Mouse (Mus musculus) small intestine, adult 10 weeks (tissue): ENCODE measurements around the gene Cd52. TPM values are rescaled to one million over a fixed set of nuclear protein-coding genes. Genes with fewer than 3 reads are reported as not detected.

ENCODE experiments used
- polyA plus RNA-seq: library from polyadenylated mRNA; stranded (reverse); fragments of 350-450 nt; fragmentation: Illumina TruSeq; extraction: RNeasy Lipid Tissue Mini Kit (QIAGEN cat#74804); gene quantifications from one replicate; pipeline ENCODE4 v1.2.3, GENCODE M21; 2014; ENCODE audit warnings: low replicate concordance

The Cd52 gene
- 51.9 TPM for polyA plus RNA-seq

GRCm38 (mm10) chr4:134094923-134095547 lies at the start of gene Cd52:
TSS of gene Cd52 (minus strand) at chr4:134095082.

GRCm38 (mm10) chr4:134128221-134128982 lies 33.5 kb upstream of the Cd52 start, which contains the start of gene Sh3bgrl3:
TSS of gene Sh3bgrl3 (minus strand) at chr4:134128789.

GRCm38 (mm10) chr4:134101979-134102741 lies 7.3 kb upstream of the Cd52 start, which contains the start of gene Ubxn11:
TSS of gene Ubxn11 (plus strand) at chr4:134102570.

GRCm38 (mm10) chr4:134060135-134060865 lies 34.6 kb downstream of the Cd52 start, which contains the start of gene Crybg2:
TSS of gene Crybg2 (plus strand) at chr4:134060815.

GRCm38 (mm10) chr4:134053538-134053937 lies 41.3 kb downstream of the Cd52 start, which contains the start of gene Zfp683:
TSS of gene Zfp683 (plus strand) at chr4:134053838.

Other genes starting within 250 kb of the Cd52 start
- 11.8 TPM for gene Rps6ka1, start 207.3 kb downstream of the Cd52 start, polyA plus RNA-seq
- 296 TPM for gene Hmgn2, start 126.4 kb downstream of the Cd52 start, polyA plus RNA-seq
- gene Dhdds, start 94.2 kb downstream of the Cd52 start, polyA plus RNA-seq = 10.2 TPM
- not detected for gene Lin28a, start 76.2 kb downstream of the Cd52 start, polyA plus RNA-seq
- not detected for gene Zfp683, start 41.2 kb downstream of the Cd52 start, polyA plus RNA-seq
- gene Crybg2, start 34.3 kb downstream of the Cd52 start, polyA plus RNA-seq = 4.2 TPM
- not detected for gene Ubxn11, start 7.5 kb upstream of the Cd52 start, polyA plus RNA-seq
- gene Sh3bgrl3, start 33.7 kb upstream of the Cd52 start, polyA plus RNA-seq = 1.7 TPM
- gene Cep85, start 92.0 kb upstream of the Cd52 start, polyA plus RNA-seq = 3.7 TPM
- not detected for gene Gm7534, start 107.9 kb upstream of the Cd52 start, polyA plus RNA-seq
- gene Catsper4, start 132.3 kb upstream of the Cd52 start, polyA plus RNA-seq = not detected
- 1.0 TPM for gene Cnksr1, start 143.3 kb upstream of the Cd52 start, polyA plus RNA-seq
- gene E130218I03Rik, start 148.6 kb upstream of the Cd52 start, polyA plus RNA-seq = not detected
- 0.22 TPM for gene Zfp593, start 150.5 kb upstream of the Cd52 start, polyA plus RNA-seq
- gene Gm30191, start 151.9 kb upstream of the Cd52 start, polyA plus RNA-seq = not detected
- not detected for gene Grrp1, start 159.0 kb upstream of the Cd52 start, polyA plus RNA-seq
- gene Pdik1l, start 192.8 kb upstream of the Cd52 start, polyA plus RNA-seq = 28.0 TPM
- 0.48 TPM for gene Trim63, start 220.0 kb upstream of the Cd52 start, polyA plus RNA-seq
- 17.2 TPM for gene Slc30a2, start 248.1 kb upstream of the Cd52 start, polyA plus RNA-seq